Mouse (Mus musculus) embryonic facial prominence, embryonic 15.5 days (tissue): ENCODE measurements around the gene Islr. TPM values are rescaled to one million over a fixed set of nuclear protein-coding genes. Genes with fewer than 3 reads are reported as not detected.

Experiments
- ATAC-seq: fragments of 200-750 bp; cut with Nextera tagmentation; 2 replicates; pipeline ENCODE4 v1.8.0; 2017; ENCODE audit warnings: low read depth, moderate TSS enrichment; ENCODE audit not compliant: insufficient number of reproducible peaks, low FRiP score, low TSS enrichment
- H3K27ac ChIP-seq: fragments of 300-500 bp; sonication (generic); replicated peaks from 2 replicates; pipeline ENCODE4 v1.5.1; 2015; ENCODE audit warnings: mild to moderate bottlenecking, inconsistent platforms
- H3K27me3 ChIP-seq: fragments of 300-500 bp; sonication (generic); 2 replicates; pipeline ENCODE4 v1.6.1; 2015; ENCODE audit warnings: inconsistent platforms
- H3K36me3 ChIP-seq: fragments of 300-500 bp; sonication (generic); 2 replicates; pipeline ENCODE4 v1.6.1; 2015; ENCODE audit warnings: mild to moderate bottlenecking, inconsistent platforms
- H3K4me1 ChIP-seq: fragments of 300-500 bp; sonication (generic); 2 replicates; pipeline ENCODE4 v1.6.1; 2015; ENCODE audit warnings: inconsistent platforms
- H3K4me2 ChIP-seq: fragments of 300-500 bp; sonication (generic); replicated peaks from 2 replicates; pipeline ENCODE4 v1.6.1; 2015; ENCODE audit warnings: mild to moderate bottlenecking, inconsistent platforms
- H3K4me3 ChIP-seq: fragments of 300-500 bp; sonication (generic); replicated peaks from 2 replicates; pipeline ENCODE4 v1.5.1; 2015; ENCODE audit warnings: mild to moderate bottlenecking, inconsistent platforms
- H3K9ac ChIP-seq: fragments of 300-500 bp; sonication (generic); 2 replicates; pipeline ENCODE4 v1.6.1; 2015; ENCODE audit warnings: inconsistent platforms
- H3K9me3 ChIP-seq: fragments of 300-500 bp; sonication (generic); replicated peaks from 2 replicates; pipeline ENCODE4 v1.6.1; 2016; ENCODE audit warnings: inconsistent platforms
- WGBS: fragments of 180-500 bp; shearing (Covaris S2); methylation state at CpG from one replicate; pipeline ENCODE4 v1.1.7; 2015; 5-methylcytosine and 5-hydroxymethylcytosine counted together
- polyA plus RNA-seq: library from polyadenylated mRNA; unstranded; fragments of >200 nt; fragmentation: Nextera tagmentation; extraction: Ambion mirVana; gene quantifications from 2 replicates; pipeline ENCODE4 v1.2.1, GENCODE M21; 2015

Islr gene
- polyA plus RNA-seq, 1 experiment from 2014 or later: 150 TPM

- no peaks in the 10 kb centered on the region for H3K36me3 ChIP-seq
- no peak overlapping the region for H3K4me3 ChIP-seq
- H3K4me1 ChIP-seq: peaks cover 34% of the 10 kb centered on the region
- no peak overlapping the region for H3K4me2 ChIP-seq
- no peak overlapping the region for H3K27ac ChIP-seq
- 57% methylated on average over 9 of the region's 9 CpGs for WGBS
- H3K27me3 ChIP-seq: peaks cover 60% of the 10 kb centered on the region
- no peaks in the 10 kb centered on the region for H3K9me3 ChIP-seq
- ATAC-seq: no peak
- no peak overlapping the region for H3K9ac ChIP-seq
These were observed 9.9 kb downstream of the Islr start for GRCm38 (mm10) chr9:58194222-58194621.

DNA sequence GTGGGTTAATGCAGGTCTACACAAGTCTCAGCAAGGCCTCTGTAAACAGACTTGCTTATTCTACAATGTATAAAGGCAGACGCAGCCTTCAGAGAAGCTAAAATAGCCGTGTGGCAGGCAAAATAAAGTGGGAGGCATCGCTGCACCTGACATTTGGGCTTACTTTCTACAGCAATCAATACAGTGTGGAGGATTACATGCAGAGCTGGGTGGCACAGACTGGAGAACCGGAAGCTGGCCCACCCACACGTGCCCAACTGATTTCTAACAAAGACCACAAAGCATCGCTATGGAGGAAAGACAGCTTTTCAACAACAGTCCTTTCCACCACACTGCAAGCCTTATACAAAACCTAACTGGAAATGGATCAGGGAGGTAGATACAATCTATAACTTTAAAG, 19.6 kb downstream of the Islr start:
- Histone ChIP-seq H3K4me1 (no peaks in the 10 kb centered on the region), H3K9ac (no peak overlapping the region), H3K27me3 (no peaks in the 10 kb centered on the region), H3K4me3 (no peak overlapping the region), H3K27ac (no peak overlapping the region), H3K4me2 (no peak overlapping the region), H3K36me3 (no peaks in the 10 kb centered on the region), H3K9me3 (no peaks in the 10 kb centered on the region)
- no peak for ATAC-seq
- WGBS: 54% methylated on average over 6 of the region's 6 CpGs

GRCm38 (mm10) chr9:58179390-58179789, 24.7 kb downstream of the Islr start:
- Histone ChIP-seq H3K4me2 (no peak overlapping the region), H3K27ac (no peak overlapping the region), H3K36me3 (no peaks in the 10 kb centered on the region), H3K9ac (no peak overlapping the region), H3K9me3 (no peaks in the 10 kb centered on the region), H3K4me3 (no peak overlapping the region), H3K27me3 (no peaks in the 10 kb centered on the region), H3K4me1 (peaks cover 7% of the 10 kb centered on the region; the same call in 1 of the 2 replicates)
- WGBS: 89% methylated on average over 2 of the region's 2 CpGs
- no peak for ATAC-seq

- H3K27ac ChIP-seq: no peak overlapping the region
- peaks cover 7% of the 10 kb centered on the region; the same call in 1 of the 2 replicates for H3K4me1 ChIP-seq
- H3K9me3 ChIP-seq: no peaks in the 10 kb centered on the region
- no peaks in the 10 kb centered on the region for H3K36me3 ChIP-seq
- 68% methylated on average over 4 of the region's 4 CpGs for WGBS
- no peak overlapping the region for H3K4me2 ChIP-seq
- H3K9ac ChIP-seq: no peak overlapping the region
- no peak for ATAC-seq
- H3K4me3 ChIP-seq: no peak overlapping the region
- H3K27me3 ChIP-seq: no peaks in the 10 kb centered on the region
These were observed 26.9 kb downstream of the Islr start for GRCm38 (mm10) chr9:58177165-58177564.

- Histone ChIP-seq H3K4me1 (peaks cover 7% of the 10 kb centered on the region; the same call in 1 of the 2 replicates), H3K9me3 (no peaks in the 10 kb centered on the region), H3K27ac (peak overlapping the region; percentile 31; the same call in 1 of the 2 replicates), H3K27me3 (no peaks in the 10 kb centered on the region), H3K36me3 (no peaks in the 10 kb centered on the region), H3K9ac (no peak overlapping the region), H3K4me2 (no peak overlapping the region), H3K4me3 (no peak overlapping the region)
- WGBS: 16% methylated on average over 5 of the region's 5 CpGs
- no peak for ATAC-seq
These were observed 28.2 kb downstream of the Islr start for GRCm38 (mm10) chr9:58175745-58176487.

- peaks cover 7% of the 10 kb centered on the region; the same call in 1 of the 2 replicates for H3K4me1 ChIP-seq
- H3K4me3 ChIP-seq: no peak overlapping the region
- no peak overlapping the region for H3K4me2 ChIP-seq
- H3K9ac ChIP-seq: no peak overlapping the region
- 0 out of 2 replicates have a peak, but pooled peaks have one; percentile 15 for ATAC-seq
- H3K27me3 ChIP-seq: no peaks in the 10 kb centered on the region
- no peak overlapping the region for H3K27ac ChIP-seq
- H3K9me3 ChIP-seq: no peaks in the 10 kb centered on the region
- no peaks in the 10 kb centered on the region for H3K36me3 ChIP-seq
- WGBS: 25% methylated on average over 5 of the region's 5 CpGs
These were observed 29.3 kb downstream of the Islr start for GRCm38 (mm10) chr9:58174818-58175251.

DNA sequence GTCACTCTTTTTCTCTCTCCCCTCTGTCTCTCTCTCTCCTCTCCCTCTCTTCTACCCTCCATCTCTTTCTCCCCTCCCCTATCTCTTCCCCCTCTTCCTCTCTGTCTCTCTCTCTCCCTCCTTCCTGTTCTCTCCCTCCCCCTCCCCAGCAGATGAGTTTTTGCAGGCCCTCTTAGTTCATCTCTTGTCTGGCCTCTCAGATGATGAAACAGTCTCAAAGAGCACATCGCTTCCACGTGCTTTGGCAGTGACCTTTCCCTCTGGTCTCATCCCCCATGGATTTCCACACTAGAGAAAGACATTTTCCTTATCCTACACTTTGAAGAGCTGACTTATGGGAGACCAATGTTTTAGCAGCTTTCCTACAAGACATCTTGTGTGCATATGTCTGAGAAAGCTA, 31.2 kb downstream of the Islr start:
- Histone ChIP-seq H3K27ac (no peak overlapping the region), H3K4me3 (no peak overlapping the region), H3K36me3 (no peaks in the 10 kb centered on the region), H3K9me3 (no peaks in the 10 kb centered on the region), H3K4me2 (no peak overlapping the region), H3K4me1 (peaks cover 16% of the 10 kb centered on the region), H3K27me3 (no peaks in the 10 kb centered on the region), H3K9ac (no peak overlapping the region)
- no peak for ATAC-seq
- 77% methylated on average over 2 of the region's 2 CpGs for WGBS

DNA sequence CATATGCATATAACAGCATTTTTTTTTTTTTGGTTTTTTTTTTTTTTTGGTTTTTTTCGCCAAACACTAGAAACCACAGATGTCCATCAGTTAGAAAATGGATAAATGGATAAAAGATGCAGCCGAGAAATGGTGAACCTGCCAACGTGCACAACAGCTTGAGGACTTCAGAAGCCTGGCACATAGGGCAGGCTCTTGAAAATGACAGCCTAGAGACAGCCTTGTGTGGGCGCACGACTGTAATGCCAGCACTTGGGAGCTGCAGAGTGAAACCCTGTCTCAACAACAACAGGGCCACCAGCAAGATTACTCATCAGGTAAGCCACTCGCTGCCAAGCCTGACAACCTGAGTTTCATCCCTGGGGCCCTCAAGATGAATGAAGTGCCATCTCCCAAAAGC, 34.7 kb downstream of the Islr start:
- no peak overlapping the region for H3K4me2 ChIP-seq
- no peaks in the 10 kb centered on the region for H3K27me3 ChIP-seq
- H3K27ac ChIP-seq: no peak overlapping the region
- H3K36me3 ChIP-seq: no peaks in the 10 kb centered on the region
- WGBS: 42% methylated on average over 6 of the region's 6 CpGs
- peaks cover 9% of the 10 kb centered on the region; the same call in 1 of the 2 replicates for H3K4me1 ChIP-seq
- H3K9me3 ChIP-seq: no peaks in the 10 kb centered on the region
- no peak for ATAC-seq
- H3K9ac ChIP-seq: no peak overlapping the region
- no peak overlapping the region for H3K4me3 ChIP-seq

DNA sequence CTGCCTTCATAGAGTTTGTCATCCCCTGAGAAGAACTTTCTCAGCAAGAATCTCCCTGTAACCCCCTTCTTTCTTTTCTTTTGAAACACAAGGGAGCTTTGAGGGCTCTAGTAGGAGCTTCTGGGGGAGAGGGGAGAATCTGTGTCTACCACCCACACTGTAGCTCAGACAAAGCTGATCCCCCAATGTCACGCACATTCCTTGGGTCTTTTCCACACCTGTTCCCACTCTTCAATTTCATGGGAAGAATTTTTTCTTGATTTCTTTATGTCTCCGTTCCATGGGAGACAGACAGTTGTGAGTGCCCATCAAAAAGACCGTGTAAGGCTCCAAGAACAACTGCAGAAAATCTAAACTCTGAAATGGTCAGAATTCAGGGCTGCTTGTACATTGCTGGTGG, 35.2 kb downstream of the Islr start:
- H3K4me3 ChIP-seq: no peak overlapping the region
- no peaks in the 10 kb centered on the region for H3K27me3 ChIP-seq
- H3K9ac ChIP-seq: no peak overlapping the region
- no peaks in the 10 kb centered on the region for H3K36me3 ChIP-seq
- WGBS: 25% methylated on average over 3 of the region's 3 CpGs
- H3K4me2 ChIP-seq: no peak overlapping the region
- H3K9me3 ChIP-seq: no peaks in the 10 kb centered on the region
- peak overlapping the region; percentile 48 for H3K27ac ChIP-seq
- ATAC-seq: peak; percentile 51
- H3K4me1 ChIP-seq: peaks cover 9% of the 10 kb centered on the region; the same call in 1 of the 2 replicates

DNA sequence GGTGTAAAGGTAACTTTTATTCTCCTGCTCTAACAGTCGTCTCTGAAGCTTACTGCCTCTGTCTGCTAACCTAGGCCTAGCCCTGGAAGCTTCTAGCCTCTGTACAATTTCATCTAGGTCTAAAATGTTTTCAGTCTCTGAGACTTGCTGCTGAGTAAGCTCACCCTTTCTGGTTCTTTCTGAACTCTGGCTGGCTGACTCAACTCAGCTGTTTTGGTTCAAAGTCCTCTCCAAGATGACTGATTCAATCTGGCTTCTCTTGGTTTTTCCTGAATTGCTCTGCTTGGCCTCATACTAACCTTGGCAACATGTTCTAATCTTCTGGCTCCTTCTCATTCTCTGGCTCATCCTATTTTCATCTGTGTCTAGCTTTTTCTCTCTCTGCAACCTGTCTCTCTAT, 38.3 kb downstream of the Islr start:
- Histone ChIP-seq H3K9ac (no peak overlapping the region), H3K4me1 (peaks cover 9% of the 10 kb centered on the region; the same call in 1 of the 2 replicates), H3K36me3 (no peaks in the 10 kb centered on the region), H3K4me3 (no peak overlapping the region), H3K4me2 (no peak overlapping the region), H3K9me3 (no peaks in the 10 kb centered on the region), H3K27ac (no peak overlapping the region), H3K27me3 (no peaks in the 10 kb centered on the region)
- WGBS: 78% methylated on average over 1 of the region's 1 CpGs
- ATAC-seq: no peak

DNA sequence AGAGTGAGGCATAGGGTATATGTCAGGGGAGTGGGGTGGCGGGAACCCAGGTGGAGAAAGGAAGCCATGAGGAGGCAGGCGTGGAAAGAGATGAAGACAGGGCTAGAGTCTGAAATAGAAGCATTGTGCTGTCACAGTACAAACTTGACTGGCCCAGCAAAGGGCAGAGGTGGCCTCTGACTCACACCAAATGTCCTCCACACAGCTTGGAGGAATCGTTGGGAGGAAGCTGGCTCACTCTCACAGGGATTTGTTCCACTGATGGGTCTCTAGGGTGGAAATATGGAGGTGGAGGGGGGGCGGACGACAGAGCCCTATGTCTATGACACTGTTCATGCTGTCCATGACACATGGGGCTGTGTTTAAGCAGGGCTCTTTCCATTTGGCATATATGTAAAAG, 41.0 kb downstream of the Islr start:
- no peaks in the 10 kb centered on the region for H3K36me3 ChIP-seq
- H3K9me3 ChIP-seq: no peaks in the 10 kb centered on the region
- no peak overlapping the region for H3K4me3 ChIP-seq
- no peak overlapping the region for H3K27ac ChIP-seq
- no peak overlapping the region for H3K9ac ChIP-seq
- ATAC-seq: no peak
- 72% methylated on average over 5 of the region's 5 CpGs for WGBS
- no peaks in the 10 kb centered on the region for H3K27me3 ChIP-seq
- peaks cover 24% of the 10 kb centered on the region for H3K4me1 ChIP-seq
- no peak overlapping the region for H3K4me2 ChIP-seq

DNA sequence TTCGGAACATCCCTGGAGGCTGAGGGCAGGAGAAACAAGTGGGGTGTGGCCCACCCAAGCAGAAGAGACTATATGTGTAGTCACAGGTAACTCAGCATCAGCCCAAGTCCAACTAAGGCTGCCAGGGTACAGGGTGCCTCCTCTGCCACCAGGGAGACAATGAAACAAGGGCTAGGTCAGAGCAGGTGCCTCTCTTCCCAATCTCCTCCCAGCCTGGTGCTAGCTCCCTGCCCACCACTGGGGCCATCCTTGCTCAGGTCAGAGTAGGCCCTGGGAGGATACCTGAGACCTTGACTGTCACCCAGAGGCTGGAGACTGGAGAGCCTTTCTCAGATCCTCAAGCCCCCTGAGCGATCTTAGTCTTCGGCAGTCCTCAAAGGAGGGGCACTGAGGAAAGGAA, 41.9 kb downstream of the Islr start:
- WGBS: 91% methylated on average over 3 of the region's 3 CpGs

More for the DNA sequence above, 41.9 kb downstream of the Islr start:
- Histone ChIP-seq H3K4me3 (no peak overlapping the region), H3K4me2 (no peak overlapping the region), H3K4me1 (peaks cover 34% of the 10 kb centered on the region), H3K9me3 (no peaks in the 10 kb centered on the region), H3K9ac (no peak overlapping the region), H3K27me3 (no peaks in the 10 kb centered on the region), H3K27ac (no peak overlapping the region), H3K36me3 (no peaks in the 10 kb centered on the region)
- no peak for ATAC-seq
